Mouse (Mus musculus): Measurements from ENCODE around the gene Ranbp10. TPM values are rescaled to one million over a fixed set of nuclear protein-coding genes. Genes with fewer than 3 reads are reported as not detected.
A peak's percentile ranks its signal among the peaks of the same experiment; 100 is the strongest.
"Not testable (repeated sequence)": the region's sequence is repeated elsewhere in the genome, so short reads cannot be mapped to it uniquely, and the experiment has no call there.

Gene Ranbp10
- polyA plus RNA-seq, 3 experiments from 2014 or later, result 5.3 to 8.7 (median 5.9) TPM

DNA sequence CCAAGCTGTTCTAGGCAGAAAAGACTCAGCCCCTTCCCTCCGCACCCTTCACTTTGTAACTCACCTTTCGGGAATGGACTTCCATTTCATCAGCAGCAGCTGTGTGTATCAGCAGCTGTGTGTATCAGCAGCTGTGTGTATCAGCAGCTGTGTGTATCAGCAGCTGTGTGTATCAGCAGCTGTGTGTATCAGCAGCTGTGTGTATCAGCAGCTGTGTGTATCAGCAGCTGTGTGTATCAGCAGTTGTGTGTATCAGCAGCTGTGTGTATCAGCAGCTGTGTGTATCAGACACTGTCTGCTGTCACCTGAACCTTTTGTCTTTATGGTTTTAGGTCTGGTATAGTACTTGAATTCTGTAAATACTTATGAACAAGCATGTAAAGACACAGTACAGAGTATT is 6.6 kb upstream of the Ranbp10 start:
- not testable (repeated sequence) for ATAC-seq

DNA sequence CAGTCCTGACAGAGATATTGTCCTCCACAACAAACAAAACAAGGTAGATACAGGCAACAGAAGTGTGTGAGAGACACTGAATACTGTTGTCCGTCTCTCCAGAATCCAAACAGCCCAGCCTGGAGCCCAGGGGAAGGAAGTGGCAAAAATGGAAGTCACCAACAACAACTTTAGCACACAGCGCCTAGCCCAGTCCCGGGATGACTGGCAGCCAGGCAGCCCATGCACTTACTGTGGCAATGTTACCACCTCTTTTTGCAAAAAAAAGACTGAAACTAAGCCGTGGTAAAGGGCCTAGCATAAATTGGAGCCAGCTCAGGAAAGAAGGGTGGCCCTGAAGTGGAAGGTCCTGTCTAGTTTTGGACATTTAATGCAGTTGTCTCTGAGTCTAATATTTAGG is 771 bp downstream of the Ranbp10 start:
- no peak for ATAC-seq

DNA sequence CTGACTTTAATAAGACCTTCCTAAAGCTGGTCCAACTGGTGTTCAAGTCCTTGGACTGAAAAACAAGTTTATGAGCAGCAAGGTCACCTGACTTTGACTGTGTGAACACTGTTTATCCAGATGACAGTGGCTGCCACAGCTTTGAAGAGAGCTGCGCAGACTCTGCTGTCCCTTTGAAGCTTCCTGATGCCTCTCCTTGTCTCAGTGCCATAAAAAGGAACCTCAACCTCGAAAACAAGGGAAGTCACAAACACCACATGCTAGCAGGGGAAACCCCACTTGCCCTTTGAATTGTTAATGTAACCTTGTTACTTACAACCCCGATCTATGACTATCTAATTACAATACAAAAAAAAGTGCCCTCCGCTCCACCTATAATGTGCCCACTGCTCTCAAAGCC is 1.6 kb downstream of the Ranbp10 start:
- ATAC-seq, result no peak

DNA sequence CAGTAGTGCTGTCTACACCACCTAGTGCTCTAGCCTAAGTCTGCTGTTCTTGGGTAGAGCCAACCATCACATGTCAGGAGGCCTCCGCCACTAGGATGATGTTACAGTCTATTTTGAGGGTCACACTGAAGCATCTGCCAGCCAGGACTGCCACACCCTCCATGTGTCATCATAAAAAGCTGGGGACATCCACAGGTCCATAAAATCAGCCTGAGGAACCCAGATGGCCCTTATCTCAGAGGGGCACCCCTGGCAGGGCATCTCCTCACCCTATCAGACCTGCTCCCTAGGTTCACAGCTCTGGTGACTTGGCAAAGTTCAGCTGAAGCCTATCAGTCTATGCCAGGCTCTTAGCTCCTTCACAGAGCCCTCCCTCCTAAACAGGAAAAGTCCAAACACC is 6.2 kb downstream of the Ranbp10 start:
- ATAC-seq, result no peak

DNA sequence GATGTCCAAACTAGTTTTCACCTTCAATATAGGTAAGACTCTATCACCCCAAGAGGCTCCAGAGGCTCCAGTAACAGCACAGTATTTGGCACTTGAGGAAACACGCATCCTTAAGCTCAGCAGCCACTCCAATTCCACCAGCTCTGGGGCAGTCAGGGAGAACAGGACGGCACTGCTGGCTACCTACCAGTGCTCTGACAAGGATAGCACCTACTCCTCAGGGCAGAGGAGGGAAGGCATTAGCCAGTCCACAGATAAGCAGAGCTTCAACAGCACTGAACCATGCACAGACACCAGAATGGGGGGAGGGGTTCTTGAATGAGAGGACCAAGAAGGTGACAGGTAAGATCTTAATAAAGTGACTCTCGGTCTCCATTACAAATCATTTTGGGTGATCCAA is 7.5 kb downstream of the Ranbp10 start:
- ATAC-seq, result no peak

DNA sequence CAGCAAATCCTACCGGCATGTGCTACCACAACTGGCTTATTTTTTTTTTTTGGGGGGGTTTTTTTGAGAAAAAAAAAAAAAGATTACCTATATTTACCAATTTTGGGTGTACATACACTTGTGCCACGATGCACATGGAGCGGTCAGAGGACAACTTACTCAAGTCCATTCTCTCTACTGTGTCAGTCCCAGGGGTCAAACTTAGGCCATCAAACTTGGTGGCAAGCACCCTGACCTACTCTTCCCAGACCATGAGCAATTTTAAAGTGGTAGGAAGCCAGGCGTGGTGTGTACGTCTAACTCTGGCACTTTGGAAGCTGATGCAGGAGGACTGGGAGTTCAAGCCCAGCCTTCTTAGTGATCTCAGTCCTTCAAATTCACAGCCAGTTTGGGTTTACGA is 13.9 kb downstream of the Ranbp10 start:
- no peak for ATAC-seq

DNA sequence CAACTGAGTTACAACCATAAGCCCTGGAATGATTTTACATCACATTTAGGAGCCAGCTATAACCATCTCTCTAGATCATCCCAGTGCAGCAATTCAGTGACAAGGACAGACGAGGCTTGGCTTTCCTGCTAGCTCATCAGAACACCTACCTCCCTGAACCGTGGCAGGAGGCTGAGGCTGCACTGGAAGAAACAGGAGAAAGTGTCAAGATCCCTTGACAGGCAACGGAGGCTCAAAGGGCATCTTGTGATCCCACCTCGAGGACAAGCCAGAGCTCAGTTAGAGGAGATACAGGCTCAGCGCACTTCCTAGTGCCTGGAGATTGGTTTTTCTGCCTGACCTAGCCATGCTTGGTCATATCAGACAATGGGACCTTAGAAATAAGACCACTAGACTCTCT is 14.6 kb downstream of the Ranbp10 start:
- no peak for ATAC-seq

DNA sequence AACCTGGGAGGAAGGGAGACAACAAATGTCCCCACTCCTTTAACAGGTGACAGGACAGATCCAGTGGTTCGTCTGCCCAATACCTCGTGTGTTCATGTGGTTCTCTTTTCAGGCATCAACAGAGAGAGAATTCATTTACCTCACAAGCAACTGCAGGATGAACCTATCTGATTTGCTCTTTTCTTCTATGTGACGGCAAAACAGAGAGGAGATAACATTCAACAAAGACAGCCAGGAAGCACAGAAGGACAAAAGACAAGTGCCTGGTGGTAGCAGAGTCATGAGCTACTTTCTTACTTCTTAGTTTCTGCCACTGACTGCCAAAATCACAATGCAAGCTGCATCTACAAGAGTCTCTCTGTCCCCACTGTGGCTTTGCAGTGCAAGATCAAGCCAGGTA is 15.6 kb downstream of the Ranbp10 start:
- ATAC-seq, result no peak

DNA sequence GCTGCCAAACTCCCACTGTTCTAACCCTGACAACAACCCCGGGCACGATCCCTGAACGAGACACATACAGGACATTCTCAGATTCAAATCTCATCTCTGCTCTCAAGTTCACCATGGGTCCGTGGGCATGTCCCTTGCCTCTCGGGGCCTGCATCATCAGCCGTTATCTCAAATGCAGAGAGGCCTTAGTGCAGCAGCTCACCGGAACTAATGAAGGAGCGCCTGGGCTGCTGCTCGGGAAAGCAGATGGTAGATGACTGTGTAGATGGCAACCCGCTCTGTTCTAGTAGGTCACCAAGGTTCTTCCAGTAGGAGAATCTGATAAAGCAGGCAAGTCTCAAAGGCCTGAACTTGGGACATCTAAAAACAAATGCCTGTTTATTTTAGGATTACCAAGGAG is 16.1 kb downstream of the Ranbp10 start:
- ATAC-seq, result no peak

DNA sequence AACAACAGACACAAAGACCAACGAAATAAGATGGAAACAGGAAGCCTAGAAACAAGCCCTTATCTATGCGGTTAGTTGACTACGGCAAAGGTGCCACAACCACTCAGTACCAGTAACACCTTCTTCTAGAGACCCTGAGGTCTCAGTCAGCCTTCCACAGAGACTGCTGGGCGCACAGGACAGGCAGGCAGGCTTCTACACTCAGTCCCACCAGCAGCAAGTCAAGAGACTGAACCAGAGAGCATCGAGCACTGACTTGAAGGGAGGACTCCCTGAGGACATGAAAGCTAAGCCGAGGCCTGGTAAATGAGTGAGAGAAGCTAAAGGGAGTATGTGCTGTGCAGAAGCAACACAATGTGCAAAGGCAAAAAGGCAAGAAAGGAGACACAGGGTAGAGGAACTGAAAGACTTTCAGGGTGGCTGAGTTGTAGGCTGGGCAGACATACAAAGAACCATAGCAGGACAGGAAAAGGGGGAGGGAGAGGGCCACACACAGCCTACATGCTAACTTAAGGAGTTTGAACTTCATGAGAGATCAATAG is 16.8 kb downstream of the Ranbp10 start:
- ATAC-seq, result peak; percentile 82

DNA sequence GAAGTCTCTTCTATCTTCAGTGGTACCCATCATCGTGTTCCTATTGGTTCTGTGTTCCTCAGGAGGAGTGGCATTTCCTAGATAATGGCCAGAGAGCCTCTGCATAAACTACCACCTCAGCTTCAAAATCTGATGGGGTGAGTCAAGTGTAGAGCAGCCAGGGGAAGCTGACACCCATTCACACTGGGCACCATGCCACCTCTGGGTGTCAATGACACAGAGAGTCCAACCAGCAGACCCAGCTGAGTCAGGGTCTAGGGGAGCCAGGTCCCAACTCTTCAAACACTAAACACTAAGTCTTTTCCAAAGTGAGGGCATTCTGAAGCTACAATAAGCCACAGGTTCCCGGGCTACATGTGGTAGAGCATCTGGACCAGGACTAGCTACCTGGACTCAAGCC is 18.7 kb downstream of the Ranbp10 start:
- ATAC-seq, result no peak

DNA sequence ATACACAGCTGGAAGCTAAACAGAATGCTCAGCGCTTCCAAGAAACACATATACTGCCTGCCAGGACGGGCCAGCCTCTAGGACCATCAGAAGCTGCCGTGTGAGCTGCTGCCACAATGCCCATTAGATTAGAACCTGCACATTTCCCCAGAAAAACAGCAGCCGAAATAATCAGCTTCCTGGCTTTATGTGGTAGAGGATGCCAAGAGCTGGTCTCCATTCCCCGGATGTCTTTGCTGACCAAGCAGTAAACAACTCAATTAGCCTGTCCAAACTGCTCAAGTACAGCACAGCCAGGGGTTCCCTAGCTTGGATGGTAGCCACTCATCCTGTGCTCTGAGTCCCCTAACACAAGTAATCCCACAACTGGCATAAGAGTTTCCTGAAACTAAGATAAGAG is 19.4 kb downstream of the Ranbp10 start:
- ATAC-seq, result no peak

DNA sequence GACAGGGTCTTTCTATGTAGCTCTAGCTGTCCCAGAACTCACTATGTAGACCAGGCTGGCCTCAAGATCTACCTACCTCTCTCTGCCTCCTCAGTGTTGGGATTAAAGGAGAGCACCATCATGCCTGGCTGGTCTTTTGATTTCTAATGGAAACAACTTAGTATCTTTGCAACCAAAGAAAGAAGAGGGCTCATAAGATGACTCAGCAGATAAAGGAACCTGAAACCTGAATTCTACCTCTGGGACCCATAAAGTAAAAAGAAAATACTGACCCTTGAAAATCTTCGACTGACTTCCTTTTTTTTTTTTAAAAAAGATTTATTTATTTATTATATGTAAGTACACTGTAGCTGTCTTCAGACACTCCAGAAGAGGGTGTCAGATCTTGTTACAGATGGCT is 21.2 kb downstream of the Ranbp10 start:
- ATAC-seq, result no peak

DNA sequence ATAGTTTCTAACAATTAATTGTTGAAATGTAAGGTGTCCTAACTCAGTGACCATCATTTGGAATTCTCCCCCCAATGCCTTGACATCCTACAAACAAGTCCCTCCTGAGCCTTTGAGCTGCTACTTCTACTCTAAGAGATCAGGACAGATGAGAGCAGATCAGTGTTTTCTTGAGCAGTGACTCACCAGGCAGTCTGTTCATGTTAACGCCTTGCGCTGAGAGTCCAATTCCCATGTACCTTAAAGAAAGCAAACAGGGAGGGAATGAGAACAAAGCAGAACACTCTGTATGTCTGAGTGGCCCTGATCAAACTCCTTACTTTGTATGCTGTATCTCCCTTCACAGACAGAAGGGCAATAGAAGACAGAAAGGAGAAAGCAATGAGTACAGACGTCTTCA is 21.8 kb downstream of the Ranbp10 start:
- ATAC-seq, result no peak

DNA sequence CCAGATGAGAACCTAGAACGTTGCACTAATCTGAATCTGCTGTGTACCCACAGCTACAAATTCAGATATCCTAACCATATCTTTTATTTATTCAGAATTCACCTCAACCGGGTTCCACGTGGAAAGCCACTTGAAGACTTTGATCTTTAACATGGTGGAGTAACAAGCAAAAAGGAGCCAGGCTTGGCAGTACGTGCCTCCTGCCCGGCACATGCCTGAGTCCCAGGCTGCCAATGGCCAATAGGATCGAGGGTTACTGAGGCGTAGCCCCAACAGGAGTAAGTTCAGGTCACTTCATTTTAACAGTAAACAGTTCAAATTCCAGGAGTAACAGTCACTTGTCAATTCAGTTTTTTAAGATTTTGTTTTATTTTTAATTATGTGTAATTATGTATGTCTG is 22.4 kb downstream of the Ranbp10 start:
- no peak for ATAC-seq

DNA sequence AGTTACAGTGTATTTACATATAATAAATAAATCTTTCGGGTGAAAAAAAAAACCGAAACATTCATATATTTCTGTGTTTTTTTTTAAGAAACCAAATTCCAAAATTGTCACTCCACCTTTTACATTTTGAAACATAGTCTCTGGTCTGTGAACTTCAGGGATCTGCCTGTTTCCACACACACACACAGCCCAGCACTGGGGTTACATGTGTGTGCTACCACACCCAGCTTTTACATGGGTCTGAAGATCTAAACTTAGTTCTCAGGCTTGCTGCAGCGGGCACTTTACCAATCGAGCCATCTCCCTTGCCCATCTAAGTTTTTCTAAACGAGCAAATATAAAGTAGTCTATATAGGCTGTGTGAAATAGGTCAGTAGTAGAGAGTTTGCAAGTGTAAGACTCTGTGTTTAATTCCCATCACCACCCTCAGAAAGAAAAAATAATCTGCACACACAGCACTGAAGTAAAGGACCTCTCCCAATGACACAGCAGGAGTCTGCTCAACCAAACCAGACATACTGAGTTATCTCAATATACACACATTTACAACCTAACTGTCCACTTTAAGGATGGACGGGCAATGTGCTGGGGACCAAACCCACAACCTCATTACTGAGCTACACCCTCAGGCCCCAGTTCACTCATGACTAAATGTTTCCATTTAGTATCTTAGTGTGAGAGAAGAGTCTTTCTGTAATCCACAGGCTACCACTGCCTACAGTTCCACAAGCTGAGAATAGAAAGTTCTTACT is 25.8 kb downstream of the Ranbp10 start:
- ATAC-seq, result no peak

DNA sequence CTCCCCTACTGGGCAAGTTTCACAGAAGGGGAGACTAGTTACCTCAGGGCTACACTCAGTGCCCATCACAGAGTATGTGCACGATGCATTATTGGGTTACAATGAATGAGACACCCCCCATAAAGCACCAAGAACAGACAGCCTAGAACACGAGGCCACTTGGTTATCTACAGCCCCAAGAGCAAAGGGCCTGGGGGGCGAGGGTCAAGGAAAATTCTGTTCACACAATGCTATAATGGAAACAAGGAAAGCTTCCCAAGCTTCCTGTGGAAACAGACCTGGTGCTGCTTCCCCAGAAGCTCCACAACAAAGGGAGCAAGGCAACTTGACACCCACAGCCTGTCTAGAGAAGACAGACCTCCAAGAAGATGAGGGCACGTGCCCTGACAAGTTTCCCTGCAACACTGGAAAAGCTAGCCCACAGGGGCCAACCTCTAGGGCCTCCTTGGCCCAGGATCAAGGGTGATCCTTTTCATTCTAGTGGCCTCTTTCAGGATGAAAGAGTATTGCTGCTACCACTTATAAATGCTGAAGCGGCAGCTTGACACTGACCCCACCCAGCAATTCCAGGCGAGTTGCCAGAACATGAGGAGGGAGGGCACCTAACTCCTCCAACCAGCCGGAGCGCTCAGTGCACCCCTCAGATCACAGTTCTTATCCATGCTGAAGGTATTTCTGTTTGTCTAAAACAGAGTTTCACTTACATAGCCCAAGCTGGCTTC is 27.9 kb downstream of the Ranbp10 start:
- no peak for ATAC-seq

DNA sequence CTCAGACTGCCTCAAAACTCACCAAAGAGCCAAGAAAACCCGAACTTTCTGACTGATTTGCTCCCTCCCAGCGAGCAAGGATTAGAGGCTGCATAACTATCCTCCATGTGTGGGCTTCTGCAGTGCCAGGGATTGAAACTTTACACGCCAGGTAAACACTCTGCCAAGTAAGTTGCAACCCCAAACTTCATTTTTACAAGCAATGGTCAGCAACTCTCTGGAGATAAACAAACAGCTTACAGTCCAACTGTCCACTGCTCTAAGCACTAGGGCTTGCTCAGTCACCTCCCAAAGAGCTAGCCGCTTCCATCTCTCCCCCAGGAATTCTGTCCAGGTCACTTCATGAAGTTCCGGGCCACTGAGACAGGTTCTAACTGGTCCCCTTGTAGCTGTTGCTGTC is 28.7 kb downstream of the Ranbp10 start:
- ATAC-seq, result no peak

DNA sequence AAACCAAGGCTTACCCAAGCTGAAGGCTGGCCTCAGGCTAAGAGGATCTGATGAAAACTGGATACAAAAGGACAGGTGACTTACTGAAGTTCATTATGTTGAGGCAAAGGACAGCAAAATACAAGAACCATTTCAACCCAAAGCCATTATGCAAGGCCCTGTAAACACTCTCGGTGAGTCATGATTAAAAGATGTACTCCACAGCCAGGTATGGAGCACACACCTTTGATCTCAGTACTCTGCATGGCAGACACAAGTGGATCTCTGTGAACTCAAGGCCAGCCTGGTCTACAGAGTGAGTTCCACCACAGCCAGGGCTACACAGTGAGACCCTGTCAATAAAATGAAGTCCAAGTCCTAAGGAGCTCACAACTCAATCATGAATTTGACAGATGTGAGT is 31.4 kb downstream of the Ranbp10 start:
- no peak for ATAC-seq

DNA sequence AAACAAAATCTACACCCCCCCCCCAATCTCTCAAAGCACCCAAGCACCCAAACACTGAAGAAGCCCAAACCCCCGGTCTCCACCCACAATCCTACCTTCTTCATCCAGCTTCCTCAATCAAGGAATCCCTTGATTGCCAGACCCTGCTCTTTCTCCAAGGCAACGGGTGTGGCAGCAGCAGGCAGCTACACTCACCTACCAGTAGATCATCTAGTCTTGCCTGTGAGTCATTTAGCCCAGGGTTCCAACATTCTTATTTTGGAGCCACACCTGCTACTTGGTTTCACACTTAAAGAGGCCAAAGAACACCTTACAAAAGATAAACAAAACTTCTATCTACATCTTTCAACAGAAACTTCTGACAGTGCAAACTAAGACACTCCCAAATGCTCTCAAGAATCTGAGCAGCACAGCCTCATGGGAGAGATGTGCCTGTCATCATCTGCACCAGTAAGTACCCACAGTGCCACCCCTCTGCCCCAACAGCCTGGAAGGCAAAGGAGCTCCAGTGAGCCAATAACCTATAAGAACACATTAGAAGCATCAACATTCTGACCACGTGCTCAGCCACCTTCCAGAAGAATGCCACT is 33.0 kb downstream of the Ranbp10 start:
- no peak for ATAC-seq

DNA sequence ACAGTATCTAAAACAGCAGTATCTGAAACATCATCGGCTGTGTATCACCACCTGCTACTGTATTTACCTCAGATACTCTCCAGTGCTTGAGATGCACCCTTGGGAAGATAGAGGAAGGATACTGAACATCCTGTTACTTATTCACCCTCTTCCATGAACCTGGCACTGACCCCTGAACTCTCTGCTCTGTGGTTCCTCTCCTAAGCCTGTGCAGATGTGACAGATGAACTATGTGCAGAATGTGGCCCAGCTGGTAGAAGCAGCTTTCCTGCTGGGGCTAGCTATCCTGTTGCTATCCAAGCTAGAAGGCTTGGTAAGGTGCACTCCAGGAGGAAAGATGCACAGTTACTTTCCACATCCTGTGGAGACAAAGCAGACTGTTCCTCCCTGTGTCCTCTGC is 33.8 kb downstream of the Ranbp10 start:
- no peak for ATAC-seq

DNA sequence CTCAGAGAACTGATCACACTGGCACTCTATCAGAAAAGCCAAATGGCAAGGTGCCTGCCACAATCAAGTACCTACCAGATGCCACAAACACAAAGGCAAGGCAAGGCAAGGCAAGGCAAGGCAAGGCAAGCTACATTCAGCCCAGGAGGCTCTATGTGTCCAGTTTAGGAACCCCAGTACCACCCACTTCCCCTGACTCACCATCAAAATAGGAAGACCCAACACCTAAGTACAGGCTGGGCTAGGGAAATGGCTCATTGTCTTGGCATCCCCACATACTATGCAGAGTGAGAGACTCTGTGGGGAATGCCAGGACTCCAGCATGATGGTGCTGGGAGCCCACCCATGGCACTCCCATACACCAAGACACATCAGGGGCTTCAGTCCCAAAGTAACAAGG is 37.5 kb downstream of the Ranbp10 start:
- ATAC-seq, result no peak

DNA sequence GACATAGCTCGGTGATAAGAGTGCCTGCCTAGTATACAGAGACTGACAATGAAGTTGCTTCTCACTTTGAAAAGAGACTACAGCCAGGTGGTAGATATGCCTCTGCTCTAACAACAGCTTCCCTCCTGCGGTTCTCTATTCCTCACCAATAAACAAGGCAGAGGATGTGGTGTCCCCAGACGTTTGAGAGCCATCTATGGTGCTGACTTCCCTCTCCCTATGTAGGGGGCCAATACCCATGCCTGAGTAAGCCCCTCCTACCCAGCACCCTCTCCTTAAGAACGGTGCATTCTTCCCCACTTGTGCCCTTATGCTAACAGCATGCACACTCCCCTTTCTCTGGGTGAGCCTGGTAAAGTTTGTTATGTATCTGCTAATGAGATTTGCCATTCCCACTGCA is 38.2 kb downstream of the Ranbp10 start:
- peak; percentile 63 for ATAC-seq

DNA sequence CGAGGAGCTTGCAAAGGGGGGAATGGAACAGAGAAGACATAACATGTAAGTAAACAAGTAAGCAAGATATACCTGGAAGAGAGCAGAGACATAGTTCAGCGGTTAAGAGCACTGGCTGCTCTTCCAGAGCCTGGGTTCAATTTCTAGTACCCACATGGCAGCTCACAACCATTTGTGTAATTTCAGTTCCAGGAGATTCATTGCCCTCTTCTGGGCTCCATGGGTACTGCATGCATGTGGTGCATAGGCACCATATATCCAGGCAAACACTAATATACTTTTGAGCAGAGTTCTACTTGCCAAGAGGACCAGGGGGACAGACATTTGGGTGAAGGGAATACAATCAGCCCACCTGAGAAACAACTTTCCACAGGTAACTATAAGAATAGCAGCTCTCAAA is 38.9 kb downstream of the Ranbp10 start:
- no peak for ATAC-seq
